23 mouse cellular contexts compared by ENCODE assay signal in the genomic region with DNA sequence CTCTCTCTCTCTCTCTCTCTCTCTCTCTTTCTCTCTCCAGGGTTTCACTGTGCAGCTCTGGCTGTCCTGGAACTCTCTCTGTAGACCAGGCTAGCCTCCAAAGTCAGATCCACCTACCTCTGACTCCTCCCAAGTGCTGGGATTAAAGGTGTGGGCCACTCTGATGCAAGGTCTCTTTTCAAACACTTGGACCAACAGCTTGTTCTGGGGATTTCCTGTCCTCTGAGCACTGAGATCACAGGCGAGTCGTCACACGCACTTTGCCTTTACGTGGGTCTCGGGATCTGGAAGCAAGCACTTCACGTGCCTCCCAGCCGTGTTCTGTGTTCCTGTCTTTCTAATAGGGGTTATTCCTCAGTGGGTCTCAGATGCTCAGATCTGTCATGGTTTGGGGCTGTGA. TPM values are rescaled to one million over a fixed set of nuclear protein-coding genes. Genes with fewer than 3 reads are reported as not detected.
"Had no signal": no experiment of that assay in that cellular context is flagged by ENCODE, and none has a peak within 500 bp of the region (broad histone marks: within the 10 kb centered on the region; RNA-seq: fewer than 3 reads in every experiment).

No protein-coding gene starts in this region.

- H3K27ac ChIP-seq: kidney, embryonic 15.5 days; liver, embryonic 13.5 days; midbrain, embryonic 13.5 days; neural tube, embryonic 13.5 days had no signal

- H3K4me1 ChIP-seq: stomach, embryonic 15.5 days had no signal

- H3K9ac ChIP-seq: kidney, embryonic 15.5 days; liver, embryonic 13.5 days; lung, embryonic 14.5 days; midbrain, embryonic 13.5 days; neural tube, embryonic 13.5 days; stomach, embryonic 15.5 days had no signal

- H3K4me3 ChIP-seq: kidney, embryonic 15.5 days; liver, embryonic 13.5 days; megakaryocyte, embryonic 14.5 days; midbrain, embryonic 10.5 days; midbrain, embryonic 13.5 days; myocyte; neural tube, embryonic 13.5 days; stomach, embryonic 15.5 days had no signal

- DNase-seq: kidney, adult 11 months; kidney, adult 8-10 months; kidney, postnatal 10 days; kidney, postnatal 36 days; liver; liver, embryonic 13.5 days; lung, embryonic 14.5 days; lung, postnatal 10 days; lung, postnatal 36 days; right cerebral cortex, postnatal 25 days; spleen, adult 18-20 months; thymus, adult 2 months; thymus, postnatal 14 days; thymus, postnatal 4 days had no signal

- H3K9me3 ChIP-seq: kidney, embryonic 15.5 days; liver, embryonic 13.5 days; megakaryocyte, embryonic 14.5 days; midbrain, embryonic 13.5 days; neural tube, embryonic 13.5 days; stomach, embryonic 15.5 days had no signal

- H3K27me3 ChIP-seq: kidney, embryonic 15.5 days; midbrain, embryonic 13.5 days; neural tube, embryonic 13.5 days; stomach, embryonic 15.5 days had no signal

- ATAC-seq: midbrain, embryonic 13.5 days; midbrain, embryonic 16.5 days had no signal

- H3K36me3 ChIP-seq: kidney, embryonic 15.5 days; liver, embryonic 13.5 days; midbrain, embryonic 10.5 days; midbrain, embryonic 13.5 days; neural tube, embryonic 13.5 days; stomach, embryonic 15.5 days had no signal

- H3K4me2 ChIP-seq: kidney, embryonic 15.5 days; liver, embryonic 13.5 days; lung, embryonic 14.5 days; midbrain, embryonic 13.5 days; neural tube, embryonic 13.5 days; stomach, embryonic 15.5 days had no signal

RNA-seq across cellular contexts. Expression of a gene that starts 3.0 kb away (rescaled TPM):
- polyA plus RNA-seq: limb, embryonic 11.5 days; lung, embryonic 14.5 days; midbrain, embryonic 10.5 days had no signal
